Mouse (Mus musculus) mouse embryonic stem cell (cell line): ENCODE results near the gene Gm20388.

ENCODE experiments used
- in situ Hi-C, 2 experiments: fragments of 300-500 bp; cut with MboI; formaldehyde crosslinking; loops; 1 replicate in 1 of 2; 3 replicates in 1 of 2; pipeline ENCODE4 v1.14.3; 2019 to 2020; ENCODE audit warnings: low sequenced_read_pairs in 2 of 2, low pct_unique_long_range_greater_than_20kb in 1 of 2, mixed read lengths in 1 of 2; ENCODE audit not compliant: unreplicated experiment in 1 of 2

The Gm20388 gene

DNA sequence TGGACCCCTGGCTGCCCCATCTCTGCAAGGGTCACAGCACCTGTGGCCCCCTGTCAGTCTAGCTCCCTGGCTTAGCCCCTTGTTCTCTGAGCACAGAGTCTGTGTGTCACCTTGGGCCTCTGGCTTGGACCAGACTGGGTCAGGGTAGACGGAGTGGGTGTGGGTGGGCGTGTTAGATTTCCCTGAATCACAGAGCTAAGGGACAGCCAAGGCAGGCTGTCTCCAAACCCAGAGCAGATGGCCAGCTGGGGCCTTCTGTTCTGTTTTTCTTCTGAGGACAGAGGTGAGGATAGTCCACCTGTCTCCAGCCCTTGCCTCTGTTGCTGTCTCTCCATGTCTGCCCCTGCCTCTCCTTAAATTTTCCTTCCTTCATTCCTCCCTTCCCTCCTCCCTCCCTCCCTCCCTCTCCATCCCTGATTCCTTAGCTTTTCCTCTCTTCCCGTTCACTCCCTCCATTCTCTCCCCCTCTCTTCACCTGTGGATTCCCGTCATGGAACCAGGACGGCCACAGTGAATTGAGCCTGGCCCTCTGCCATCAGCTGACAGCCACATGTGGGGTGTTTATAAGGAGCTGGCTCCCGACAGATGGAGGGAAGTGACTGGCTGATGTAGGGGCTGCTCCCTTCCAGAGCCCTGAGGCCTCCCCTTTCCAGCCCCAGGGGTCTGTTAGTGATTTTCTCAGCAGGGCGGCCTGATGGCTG lies 1852.5 kb downstream of the Gm20388 start:
- in situ Hi-C loops = no loop called here

DNA sequence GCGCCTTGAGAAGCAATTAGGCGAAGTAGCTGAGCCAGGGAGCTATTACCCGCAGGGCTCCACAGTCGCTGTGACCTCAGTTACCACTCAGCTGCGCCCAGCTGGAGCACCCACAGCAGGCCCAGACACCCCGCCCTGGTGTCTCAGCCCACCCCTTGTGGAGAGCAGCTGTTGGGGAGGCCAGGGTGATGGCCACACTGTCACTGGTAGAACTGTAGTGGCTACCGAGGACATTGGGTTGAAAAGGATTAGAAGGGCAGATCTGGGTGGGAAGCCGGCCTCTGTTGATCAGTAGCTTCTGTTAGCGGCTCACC lies 1853.0 kb downstream of the Gm20388 start:
- in situ Hi-C loops = no loop called here

DNA sequence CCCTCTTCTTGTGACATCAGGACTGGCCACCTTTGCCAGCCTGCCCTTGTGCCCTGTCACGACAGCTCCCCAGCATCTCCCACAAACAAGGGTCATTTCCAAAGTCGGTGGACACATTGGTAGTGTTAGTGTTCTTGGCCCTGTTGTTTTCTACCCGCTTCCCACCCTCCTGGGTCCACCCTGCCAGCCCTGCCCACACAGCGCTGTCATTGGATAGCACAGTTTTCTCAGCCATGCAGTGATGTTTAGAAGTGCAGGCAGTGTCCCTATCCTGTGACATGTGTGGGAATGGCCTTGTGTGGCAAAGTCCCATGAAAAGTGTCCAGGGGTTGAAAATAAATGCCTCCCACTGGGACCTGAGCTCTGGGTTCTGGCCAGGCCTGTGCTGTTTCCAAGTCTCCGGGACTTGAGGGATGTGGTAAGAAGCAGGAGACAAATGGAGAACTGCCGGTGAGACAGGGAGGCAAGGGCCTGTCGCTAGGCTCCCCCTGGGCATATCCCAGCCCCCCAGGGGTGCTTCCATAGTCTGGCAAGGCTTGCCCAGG lies 1855.0 kb downstream of the Gm20388 start:
- in situ Hi-C loops = no loop called here

DNA sequence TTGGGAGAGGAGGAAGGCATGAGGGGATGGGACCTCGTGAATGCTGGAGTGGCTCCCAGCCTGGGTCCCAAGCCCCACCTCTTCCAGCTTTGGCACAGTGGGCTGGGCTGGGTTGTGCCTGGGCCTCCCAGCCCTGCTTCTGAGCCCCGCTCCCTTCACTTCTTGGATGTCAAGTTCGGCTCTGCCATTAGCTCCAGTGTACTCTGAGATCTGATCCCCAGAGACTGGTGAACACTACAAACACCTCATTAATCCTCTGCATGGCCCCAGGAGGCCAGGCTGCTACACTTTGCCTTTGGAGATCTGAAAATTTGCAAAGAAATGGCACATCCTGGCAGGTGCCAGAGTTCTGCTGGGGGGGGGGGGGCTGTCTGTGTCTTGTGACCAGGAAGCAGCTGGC lies 1858.5 kb downstream of the Gm20388 start:
- in situ Hi-C loops = no loop called here

DNA sequence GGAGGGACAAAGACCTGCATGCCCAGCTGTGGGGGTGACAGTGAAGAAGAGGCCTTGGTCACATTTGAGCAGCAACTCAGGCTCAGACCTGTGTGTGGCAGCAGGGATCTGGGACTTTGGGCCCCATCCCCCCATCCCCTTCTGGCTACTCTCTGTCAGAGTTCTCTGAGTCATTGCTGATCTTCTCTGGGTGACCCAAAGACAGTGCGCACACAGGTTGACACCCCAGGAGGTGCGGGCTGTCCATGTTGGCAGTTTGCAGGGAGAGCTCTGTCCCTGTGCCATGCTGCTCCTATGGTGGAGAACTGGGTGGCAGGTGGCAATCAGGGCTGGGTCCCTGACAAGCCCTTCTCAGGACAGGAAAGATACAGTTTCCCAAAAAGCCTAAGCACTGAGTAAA lies 1859.0 kb downstream of the Gm20388 start:
- in situ Hi-C loops = no loop called here

DNA sequence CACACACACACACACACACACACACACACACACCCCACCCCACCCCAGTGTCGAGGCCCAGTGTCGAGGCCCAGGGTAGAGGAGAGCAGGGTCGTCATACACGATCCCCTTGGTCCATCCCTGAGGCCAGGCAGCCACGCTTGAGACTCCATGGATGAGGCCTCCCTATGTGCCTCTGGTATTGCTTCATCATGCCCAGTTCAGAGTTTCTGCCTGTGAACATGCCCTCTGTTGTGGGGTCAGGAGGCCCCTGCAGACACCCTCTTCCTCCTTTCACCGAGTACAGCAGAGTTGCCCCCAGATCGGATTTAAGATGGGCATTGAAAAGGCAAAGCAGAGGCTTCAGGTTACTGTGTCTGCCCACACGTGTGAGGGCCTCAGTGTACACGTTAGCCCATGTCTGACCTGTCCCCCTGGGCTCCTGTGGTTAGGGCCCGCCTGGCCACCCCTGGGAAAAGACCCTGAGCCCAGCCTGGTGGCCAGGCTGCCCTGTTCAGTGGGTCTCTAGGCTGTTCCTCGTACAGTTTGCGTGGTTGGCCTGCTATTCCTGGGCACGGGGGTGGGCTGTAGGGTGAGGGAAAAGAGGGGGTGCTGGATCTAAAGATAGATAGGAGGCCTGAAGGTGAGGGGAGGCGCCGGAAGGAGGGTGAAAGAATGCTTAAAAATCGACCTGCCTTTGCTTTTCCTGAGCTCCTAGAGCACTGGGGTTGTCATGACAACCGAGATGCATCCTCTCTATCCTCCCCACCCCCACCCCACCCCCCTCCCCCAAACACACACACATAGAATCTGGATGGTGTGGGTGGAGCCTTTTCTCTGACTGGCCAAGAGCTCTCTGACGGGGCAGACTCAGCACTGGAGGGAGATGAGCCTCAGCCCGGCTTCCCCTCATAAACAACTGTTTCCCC lies 1860.5 kb downstream of the Gm20388 start:
- in situ Hi-C loops = no loop called here

DNA sequence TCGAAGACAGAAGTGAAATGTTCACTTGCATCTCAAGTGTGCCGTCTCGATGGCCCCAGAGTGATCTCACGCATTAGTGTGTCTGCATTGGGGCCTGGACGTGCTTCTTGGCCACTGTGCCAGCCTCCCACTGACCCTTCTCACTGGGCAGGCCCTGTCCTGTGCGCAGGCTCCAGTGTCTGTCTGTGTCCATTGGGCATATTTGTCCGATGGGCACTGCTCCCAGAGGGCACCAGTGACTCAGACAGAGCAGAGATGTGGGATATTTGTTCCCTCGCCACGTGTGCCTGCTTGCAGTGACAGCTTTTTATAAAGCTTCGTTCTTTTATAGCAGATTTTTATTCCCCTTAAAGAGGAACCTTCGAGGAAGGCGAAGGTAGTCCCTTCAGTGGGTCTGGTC lies 1863.2 kb downstream of the Gm20388 start:
- in situ Hi-C loops = no loop called here

DNA sequence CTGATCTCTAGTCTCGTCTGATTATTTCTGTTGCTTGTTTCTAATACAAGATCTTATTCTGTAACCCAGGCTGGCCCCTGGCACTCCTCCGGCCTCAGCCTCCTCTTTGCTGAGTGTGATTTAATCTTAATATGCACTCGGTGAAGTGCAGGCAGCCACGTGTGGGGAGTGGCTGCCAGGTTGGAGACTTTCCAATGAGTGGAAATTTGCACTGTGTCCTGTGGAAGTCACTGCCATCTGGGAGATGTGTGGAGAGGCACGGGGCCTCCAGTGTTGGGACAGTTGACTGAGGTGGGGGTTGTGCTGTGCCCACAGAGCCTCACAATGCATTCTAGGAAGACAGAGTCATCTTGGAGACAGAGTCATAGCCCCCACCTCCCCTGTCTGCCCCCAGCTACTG lies 1871.9 kb downstream of the Gm20388 start:
- in situ Hi-C loops = no loop called here

DNA sequence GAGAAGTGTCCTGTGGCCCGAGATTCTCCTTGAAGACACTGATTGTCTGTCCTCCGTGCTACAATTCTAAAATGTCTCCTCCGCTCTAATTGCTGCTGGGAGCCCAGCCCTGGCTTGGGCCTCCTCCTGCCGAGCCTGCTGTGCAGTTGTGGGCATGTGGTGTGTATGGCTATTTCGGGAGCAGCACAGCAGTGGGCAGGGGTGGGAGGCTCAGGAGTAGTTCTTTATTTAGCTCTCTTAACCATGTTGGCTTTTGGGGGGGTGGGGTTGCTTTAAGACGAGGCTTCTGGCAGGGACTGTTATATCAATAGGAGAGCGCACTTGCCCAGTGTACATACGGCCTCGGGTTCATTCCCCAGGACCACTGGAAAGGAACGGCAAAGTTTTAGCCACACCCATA lies 1875.9 kb downstream of the Gm20388 start:
- in situ Hi-C loops = no loop called here

DNA sequence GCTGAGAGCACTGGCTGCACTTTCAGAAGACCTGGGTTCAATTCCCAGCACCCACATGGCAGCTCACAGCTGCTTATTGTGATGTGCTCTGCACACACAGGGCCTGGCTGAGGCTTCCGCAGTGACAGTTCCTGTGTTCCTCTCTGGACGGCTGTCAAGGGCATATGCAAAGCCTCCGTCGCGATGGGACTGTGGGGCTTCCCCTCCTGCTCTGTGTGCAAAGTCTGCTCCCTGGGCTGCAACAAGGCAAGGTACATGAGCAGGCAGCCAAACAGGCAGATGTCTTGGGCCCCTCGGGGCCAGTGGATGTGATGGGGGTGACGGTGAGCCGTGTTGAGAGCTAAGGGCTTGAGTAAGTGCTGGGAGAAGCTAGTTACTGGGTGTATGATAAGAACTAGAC lies 1878.1 kb downstream of the Gm20388 start:
- in situ Hi-C loops = no loop called here

DNA sequence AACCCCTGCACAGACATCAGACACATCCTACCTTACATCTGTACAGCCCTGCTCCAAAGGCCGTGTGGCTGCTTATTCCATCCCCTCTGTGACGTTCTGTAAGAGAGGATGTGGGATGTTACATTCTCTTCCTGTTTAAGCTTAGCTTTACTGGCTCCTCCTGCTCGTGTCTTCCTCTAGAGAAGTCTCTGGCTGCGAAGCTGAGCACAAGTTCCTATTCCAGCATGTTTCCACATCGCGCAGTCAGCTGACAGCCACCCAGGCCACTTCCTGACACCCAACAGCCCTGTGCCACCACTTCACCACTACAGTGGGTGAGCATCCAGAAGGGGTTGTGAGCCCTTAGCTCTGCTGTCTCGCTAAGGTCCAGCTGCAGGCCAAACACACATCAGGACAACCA lies 1881.5 kb downstream of the Gm20388 start:
- in situ Hi-C loops = no loop called here

DNA sequence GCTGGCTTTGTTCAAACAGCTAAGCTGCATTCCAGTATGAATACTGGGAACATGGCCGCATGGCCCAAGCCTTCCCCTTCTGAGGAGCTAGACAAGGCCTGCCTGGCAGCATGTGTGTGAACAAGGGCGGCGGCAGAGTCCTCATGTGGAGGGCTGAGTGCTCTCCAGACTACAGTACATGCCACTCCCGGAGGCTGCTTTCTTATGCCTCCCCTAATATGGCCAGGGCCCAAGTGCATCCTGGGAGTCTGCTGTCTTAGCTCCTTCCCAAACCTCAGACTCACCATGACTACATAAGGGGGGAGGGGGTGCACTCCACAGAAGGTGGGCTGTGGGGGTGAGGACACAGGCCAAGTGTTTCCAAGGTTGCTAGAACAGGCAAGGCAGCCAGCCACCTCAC lies 1882.0 kb downstream of the Gm20388 start:
- in situ Hi-C loops = no loop called here

DNA sequence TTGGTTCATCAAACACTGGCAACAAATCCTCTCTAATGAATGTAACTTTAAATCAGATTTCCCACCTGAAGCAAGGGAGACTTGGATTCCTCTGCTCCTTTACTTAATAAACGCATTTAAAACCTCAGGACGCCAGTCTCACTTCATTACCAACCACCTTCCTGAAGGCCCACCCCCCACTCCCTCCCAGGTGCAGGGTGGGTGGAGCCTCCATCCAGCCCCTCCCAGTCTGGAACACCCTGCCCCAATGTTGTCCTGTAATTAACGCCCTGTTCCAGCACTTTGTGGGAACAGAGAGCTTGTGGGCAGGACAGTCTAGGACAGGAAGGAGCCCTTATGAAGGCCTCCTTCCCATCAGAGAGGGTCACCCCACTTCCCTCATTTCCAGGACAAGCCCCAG lies 1883.5 kb downstream of the Gm20388 start:
- in situ Hi-C loops = no loop called here

DNA sequence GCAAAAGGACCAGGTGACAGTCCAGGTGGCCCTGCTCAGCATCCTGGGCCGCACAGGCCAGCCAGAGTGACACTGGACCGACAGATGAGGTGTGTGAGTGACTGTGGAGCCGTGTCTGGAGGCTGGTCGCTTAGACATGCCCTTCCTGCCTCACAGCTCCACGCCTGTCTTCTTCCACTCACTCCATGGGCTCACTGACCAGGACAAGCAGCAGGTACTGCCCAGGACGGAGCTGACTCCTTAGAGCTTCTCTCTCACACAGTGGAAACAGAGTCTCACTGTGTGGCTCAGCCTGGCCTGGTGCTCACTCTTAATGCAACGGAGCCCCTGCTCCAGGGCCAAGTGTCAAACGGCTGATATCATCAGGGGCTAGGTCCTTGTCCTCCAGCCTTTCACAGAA lies 1884.8 kb downstream of the Gm20388 start:
- in situ Hi-C loops = no loop called here

DNA sequence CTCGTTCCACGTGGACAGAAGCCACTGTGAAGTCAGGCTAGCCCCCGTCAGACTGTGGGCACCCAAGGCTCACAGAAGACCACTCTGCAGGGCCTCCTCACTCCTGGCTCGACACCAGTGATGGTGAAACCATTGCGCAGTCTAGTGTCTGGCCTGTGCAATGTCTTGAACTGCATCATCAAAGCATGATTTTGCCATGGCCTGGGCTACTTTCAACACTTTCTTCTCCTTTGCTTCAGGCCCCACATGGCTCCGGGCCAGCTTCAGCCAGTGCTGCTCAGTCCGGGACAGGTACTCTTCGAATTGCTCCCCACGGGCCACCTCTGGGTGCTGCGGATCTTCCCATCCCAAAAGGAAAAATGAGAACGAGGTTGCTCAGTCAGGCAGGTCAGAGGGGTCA lies 1885.8 kb downstream of the Gm20388 start:
- in situ Hi-C loops = no loop called here

DNA sequence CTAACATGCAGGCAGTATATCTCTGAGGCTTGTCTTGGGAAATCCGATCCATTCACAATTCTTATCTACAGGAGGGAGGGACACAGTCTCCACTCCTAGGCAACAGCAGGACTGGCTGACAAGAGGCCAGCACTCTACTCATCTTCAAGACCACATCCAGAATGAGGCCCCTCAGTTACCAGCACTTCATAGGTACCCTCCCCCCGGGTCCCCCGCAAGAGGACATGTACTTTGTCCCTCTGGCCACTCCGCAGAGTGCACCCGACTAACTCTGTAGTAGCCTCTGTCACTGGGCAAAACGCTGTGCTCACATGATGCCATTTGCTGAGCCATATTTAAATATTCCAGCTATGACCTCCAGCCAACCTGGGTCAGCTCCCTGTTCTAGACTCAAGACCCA lies 1887.8 kb downstream of the Gm20388 start:
- in situ Hi-C loops = no loop called here

DNA sequence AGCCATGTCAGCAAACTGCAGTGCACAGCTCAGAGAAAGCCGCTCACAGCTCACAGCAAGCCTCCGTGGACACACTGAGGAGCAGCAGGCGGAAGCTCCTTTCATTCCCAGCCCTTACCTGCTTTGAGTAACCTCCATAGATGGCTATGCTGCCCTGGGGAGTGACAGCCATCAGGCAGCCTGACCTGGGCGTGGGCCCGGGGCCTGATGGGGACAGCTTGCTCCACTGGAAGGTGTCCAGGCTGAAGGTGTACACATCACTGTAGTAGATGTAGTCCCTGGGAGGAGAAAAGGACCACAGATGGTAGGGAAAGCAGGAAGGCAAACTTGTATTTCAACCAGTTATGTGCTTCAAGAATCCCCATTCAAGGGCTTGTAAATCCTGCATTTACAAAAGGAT lies 1894.2 kb downstream of the Gm20388 start:
- in situ Hi-C loops = no loop called here

DNA sequence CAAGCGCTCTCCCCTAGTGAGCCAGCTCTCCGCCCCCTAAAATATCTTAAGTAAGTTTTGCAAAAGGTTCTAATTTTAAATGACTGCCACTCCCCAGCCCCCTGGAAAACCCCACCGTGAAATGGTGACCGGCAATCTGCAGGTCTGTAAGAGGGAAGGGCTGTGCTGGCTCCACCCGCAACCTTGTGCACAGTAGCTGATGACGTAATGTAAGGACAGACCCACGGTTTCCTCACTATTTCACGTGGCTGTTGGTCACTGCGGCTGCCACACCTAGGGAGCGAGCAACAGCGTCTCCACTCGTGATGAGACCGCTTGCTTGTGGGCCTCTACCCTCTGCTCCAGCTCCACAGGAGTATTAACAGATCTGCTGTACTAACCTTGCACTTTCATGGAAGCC lies 1895.5 kb downstream of the Gm20388 start:
- in situ Hi-C loops = no loop called here

DNA sequence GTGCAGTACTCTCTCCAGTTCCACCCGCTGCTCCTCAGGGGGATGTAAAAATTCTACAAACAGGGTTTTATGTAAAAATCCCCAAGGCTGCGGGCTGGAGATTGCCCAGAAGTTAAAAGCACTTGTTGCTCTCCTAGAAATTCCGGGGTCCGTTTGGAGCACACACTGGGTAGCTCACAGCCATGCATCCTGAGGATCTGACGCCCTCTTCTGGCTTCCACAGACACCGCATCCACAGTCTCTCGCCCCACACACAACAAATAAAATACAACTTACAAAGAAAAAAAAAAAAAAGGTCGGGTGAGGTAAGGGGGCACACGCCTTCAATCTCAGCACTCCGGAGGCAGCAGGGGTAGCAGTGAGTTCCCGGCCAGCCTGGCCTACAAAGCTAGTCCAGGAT lies 1897.4 kb downstream of the Gm20388 start:
- in situ Hi-C loops = no loop called here
